Mouse (Mus musculus) embryonic facial prominence, embryonic 14.5 days (tissue): Measurements from ENCODE around the gene Fbp1. TPM values are rescaled to one million over a fixed set of nuclear protein-coding genes. Genes with fewer than 3 reads are reported as not detected.
"Not testable (repeated sequence)": the region's sequence is repeated elsewhere in the genome, so short reads cannot be mapped to it uniquely, and the experiment has no call there.

Experiments
- ATAC-seq: fragments of 200-750 bp; cut with Nextera tagmentation; 2 replicates; pipeline ENCODE4 v1.8.0; 2017; ENCODE audit warnings: low read depth, moderate number of reproducible peaks, moderate TSS enrichment
- DNase-seq: peaks from one replicate; pipeline ENCODE4 v3.0.0-alpha.2; 2015; ENCODE audit warnings: low spot score
- H3K27ac ChIP-seq: fragments of 300-500 bp; sonication (generic); replicated peaks from 2 replicates; pipeline ENCODE4 v1.5.1; 2014; ENCODE audit warnings: low read depth, mild to moderate bottlenecking, low read length, moderate library complexity
- H3K27me3 ChIP-seq: fragments of 300-500 bp; sonication (generic); replicated peaks from 2 replicates; pipeline ENCODE4 v1.6.1; 2014; ENCODE audit warnings: low read length; ENCODE audit not compliant: control insufficient read depth, insufficient read depth
- H3K36me3 ChIP-seq: fragments of 300-500 bp; sonication (generic); 2 replicates; pipeline ENCODE4 v1.6.1; 2014; ENCODE audit warnings: low read length, mixed read lengths; ENCODE audit not compliant: control insufficient read depth, insufficient read depth
- H3K4me1 ChIP-seq: fragments of 300-500 bp; sonication (generic); 2 replicates; pipeline ENCODE4 v1.6.1; 2014; ENCODE audit warnings: antibody characterized with exemption, low read length; ENCODE audit not compliant: control insufficient read depth, insufficient read depth
- H3K4me2 ChIP-seq: fragments of 300-500 bp; sonication (generic); 2 replicates; pipeline ENCODE4 v1.6.1; 2014; ENCODE audit warnings: low read depth, mild to moderate bottlenecking, low read length, moderate library complexity, mixed read lengths
- H3K4me3 ChIP-seq: fragments of 300-500 bp; sonication (generic); 2 replicates; pipeline ENCODE4 v1.5.1; 2014; ENCODE audit warnings: low read depth, mild to moderate bottlenecking, low read length
- H3K9ac ChIP-seq: fragments of 300-500 bp; sonication (generic); 2 replicates; pipeline ENCODE4 v1.6.1; 2014; ENCODE audit warnings: low read depth, mild to moderate bottlenecking, low read length, moderate library complexity, mixed read lengths
- H3K9me3 ChIP-seq: fragments of 300-500 bp; sonication (generic); 2 replicates; pipeline ENCODE4 v1.6.1; 2016; ENCODE audit warnings: low read length; ENCODE audit not compliant: control insufficient read depth
- WGBS: fragments of 180-500 bp; shearing (Covaris S2); extraction: QIAGEN DNeasy Blood & Tissue Kit; methylation state at CpG from one replicate; pipeline ENCODE4 v1.1.7; 2014; 5-methylcytosine and 5-hydroxymethylcytosine counted together
- polyA plus RNA-seq: library from polyadenylated mRNA; unstranded; fragments of >200 nt; fragmentation: Nextera tagmentation; extraction: Ambion mirVana; gene quantifications from 2 replicates; pipeline ENCODE4 v1.2.1, GENCODE M21; 2014

The Fbp1 gene
- polyA plus RNA-seq, 1 experiment from 2014 or later: 1.2 TPM

- Histone ChIP-seq H3K9ac (no peak overlapping the region), H3K4me3 (peak overlapping the region; percentile 27), H3K27me3 (no peaks in the 10 kb centered on the region), H3K9me3 (no peaks in the 10 kb centered on the region), H3K36me3 (no peaks in the 10 kb centered on the region), H3K27ac (no peak overlapping the region), H3K4me2 (peak overlapping the region; percentile 54), H3K4me1 (no peaks in the 10 kb centered on the region)
- ATAC-seq (peak; percentile 22; the same call in 1 of the 2 replicates), DNase-seq (no peak)
- WGBS: 37% methylated on average over 25 of the region's 25 CpGs
These were observed 32.4 kb downstream of the Fbp1 start for GRCm38 (mm10) chr13:62855396-62856304.

GRCm38 (mm10) chr13:62854666-62855065, 33.4 kb downstream of the Fbp1 start:
- Histone ChIP-seq H3K9ac (no peak overlapping the region), H3K27ac (no peak overlapping the region), H3K4me1 (no peaks in the 10 kb centered on the region), H3K4me3 (no peak overlapping the region), H3K9me3 (no peaks in the 10 kb centered on the region), H3K27me3 (no peaks in the 10 kb centered on the region), H3K36me3 (no peaks in the 10 kb centered on the region), H3K4me2 (peak overlapping the region; percentile 10; the same call in 1 of the 2 replicates)
- WGBS: 19% methylated on average over 15 of the region's 15 CpGs
- DNase-seq (no peak), ATAC-seq (no peak)

GRCm38 (mm10) chr13:62833341-62833740, 54.7 kb downstream of the Fbp1 start:
- Histone ChIP-seq H3K4me2 (no peak overlapping the region), H3K9ac (no peak overlapping the region), H3K4me1 (no peaks in the 10 kb centered on the region), H3K36me3 (no peaks in the 10 kb centered on the region), H3K4me3 (no peak overlapping the region), H3K27me3 (no peaks in the 10 kb centered on the region), H3K9me3 (no peaks in the 10 kb centered on the region), H3K27ac (no peak overlapping the region)
- ATAC-seq: no peak
- 24% methylated on average over 4 of the region's 4 CpGs for WGBS
- DNase-seq: no peak

- ATAC-seq: no peak
- Histone ChIP-seq H3K4me2 (no peak overlapping the region), H3K27ac (no peak overlapping the region), H3K27me3 (no peaks in the 10 kb centered on the region), H3K36me3 (no peaks in the 10 kb centered on the region), H3K9ac (no peak overlapping the region), H3K4me3 (no peak overlapping the region), H3K9me3 (no peaks in the 10 kb centered on the region), H3K4me1 (no peaks in the 10 kb centered on the region)
- no peak for DNase-seq
- WGBS: 65% methylated on average over 2 of the region's 2 CpGs
These were observed 55.8 kb downstream of the Fbp1 start for GRCm38 (mm10) chr13:62832239-62832638.

GRCm38 (mm10) chr13:62815705-62816104, 72.4 kb downstream of the Fbp1 start:
- H3K36me3 ChIP-seq, H3K4me2 ChIP-seq, H3K9ac ChIP-seq, H3K4me1 ChIP-seq, H3K27ac ChIP-seq, H3K27me3 ChIP-seq, ATAC-seq, H3K9me3 ChIP-seq, H3K4me3 ChIP-seq, DNase-seq: not testable (repeated sequence)
- WGBS: 78% methylated on average over 3 of the region's 3 CpGs

Other genes starting within 250 kb of the Fbp1 start
- gene Platr25, start 127.6 kb downstream of the Fbp1 start, polyA plus RNA-seq: 27.9 and 28.6 TPM in 2 replicates
- 7.5 and 10.5 TPM in 2 replicates for gene Gm5141, start 102.5 kb downstream of the Fbp1 start, polyA plus RNA-seq
- 3.1 and 5.4 TPM in 2 replicates for gene Fbp2, start 29.9 kb downstream of the Fbp1 start, polyA plus RNA-seq
- gene 2010111I01Rik, start 76.6 kb upstream of the Fbp1 start, polyA plus RNA-seq: 144 and 166 TPM in 2 replicates